Comparison of ENCODE assay signal across 31 mouse cellular contexts in genomic region chr10:76674581-76674980, GRCm38 (mm10). TPM values are rescaled to one million over a fixed set of nuclear protein-coding genes. Genes with fewer than 3 reads are reported as not detected.
DNase-seq lines count a peak whose midpoint lies in the region; ATAC-seq and TF ChIP-seq lines count a peak whose summit lies in the region.
"Had no signal": no experiment of that assay in that cellular context is flagged by ENCODE, and none has a peak within 500 bp of the region (broad histone marks: within the 10 kb centered on the region; RNA-seq: fewer than 3 reads in every experiment).

No protein-coding gene starts in this region.

- WGBS in lung, embryonic 16.5 days: 62% methylated on average over 6 of the region's 6 CpGs
- 59% methylated on average over 6 of the region's 6 CpGs for WGBS in stomach, postnatal 0 days

- DNase-seq in lung, adult 18-20 months: peak; percentile 3 to 38
- DNase-seq in lung, postnatal 4 days: no peak
- DNase-seq in adipocyte (ENCODE audit: low spot score): peak; percentile 56
- DNase-seq in stomach, postnatal 0 days (ENCODE audit: low spot score): peak; percentile 7
- no peak for DNase-seq in layer of hippocampus, postnatal 36 days
- no peak for DNase-seq in spleen, postnatal 36 days (ENCODE audit: low spot score in 2 of 2)
- DNase-seq: adrenal gland, adult 2 months; adrenal gland, postnatal 36 days; cerebellum, adult 18-20 months; cerebellum, postnatal 10 days; gastrocnemius, adult 2 months; gastrocnemius, postnatal 36 days; kidney, adult 9 months; liver, embryonic 13.5 days; midbrain, embryonic 14.5 days; right cerebral cortex, postnatal 25 days; thymus, postnatal 4 days had no signal

- TF ChIP-seq EP300 in stomach, postnatal 0 days (optimal IDR thresholded peaks at IDR 0.05): no peak

- ATAC-seq in lung, embryonic 16.5 days (ENCODE audit: low read depth): no peak
- no peak for ATAC-seq in stomach, postnatal 0 days (ENCODE audit: low FRiP score, low TSS enrichment)
- ATAC-seq: CD4-positive, CD25-positive, alpha-beta regulatory T cell, adult 4 months; forebrain, embryonic 16.5 days had no signal

- H3K27ac ChIP-seq in lung, embryonic 16.5 days (ENCODE audit: low read length): peak overlapping the region; percentile 59
- H3K27ac ChIP-seq in stomach, postnatal 0 days (replicated peaks): no peak overlapping the region
- H3K27ac ChIP-seq: embryonic facial prominence, embryonic 13.5 days; forebrain, embryonic 10.5 days; gastrocnemius, adult 2 months; heart, adult 2 months; hindbrain, embryonic 15.5 days; limb, embryonic 13.5 days; liver, embryonic 13.5 days; macrophage; neural tube, embryonic 15.5 days had no signal

- H3K4me2 ChIP-seq in lung, embryonic 16.5 days (ENCODE audit: low read depth, low read length): no peak overlapping the region
- H3K4me2 ChIP-seq in stomach, postnatal 0 days (replicated peaks; ENCODE audit: low read depth): no peak overlapping the region
- H3K4me2 ChIP-seq: embryonic facial prominence, embryonic 13.5 days; heart, embryonic 12.5 days; hindbrain, embryonic 15.5 days; limb, embryonic 13.5 days; liver, embryonic 13.5 days; neural tube, embryonic 15.5 days had no signal

- TF ChIP-seq CTCF in stomach, postnatal 0 days (IDR thresholded peaks at IDR 0.05; ENCODE audit: low read depth): no peak

- no peaks in the 10 kb centered on the region for H3K36me3 ChIP-seq in lung, embryonic 16.5 days (ENCODE audit: control insufficient read depth, insufficient read depth, low read length)
- no peaks in the 10 kb centered on the region for H3K36me3 ChIP-seq in stomach, postnatal 0 days (ENCODE audit: control insufficient read depth, insufficient read depth, low read length)
- H3K36me3 ChIP-seq: embryonic facial prominence, embryonic 13.5 days; forebrain, embryonic 10.5 days; heart, embryonic 12.5 days; hindbrain, embryonic 15.5 days; limb, embryonic 13.5 days; liver, embryonic 13.5 days; neural tube, embryonic 15.5 days had no signal

- H3K4me1 ChIP-seq in lung, embryonic 16.5 days (replicated peaks; ENCODE audit: control insufficient read depth, insufficient read depth, low read length): peaks cover 11% of the 10 kb centered on the region
- H3K4me1 ChIP-seq in stomach, postnatal 0 days (replicated peaks; ENCODE audit: control insufficient read depth, insufficient read depth): no peaks in the 10 kb centered on the region
- H3K4me1 ChIP-seq: forebrain, embryonic 10.5 days; heart, embryonic 12.5 days; hindbrain, embryonic 15.5 days; liver, embryonic 13.5 days; neural tube, embryonic 15.5 days had no signal

- no peaks in the 10 kb centered on the region for H3K27me3 ChIP-seq in lung, embryonic 16.5 days (ENCODE audit: control insufficient read depth, insufficient read depth, low read depth, low read length)
- H3K27me3 ChIP-seq in stomach, postnatal 0 days (ENCODE audit: control insufficient read depth, insufficient read depth, low read length): no peaks in the 10 kb centered on the region
- H3K27me3 ChIP-seq: embryonic facial prominence, embryonic 13.5 days; heart, embryonic 12.5 days; hindbrain, embryonic 15.5 days; limb, embryonic 13.5 days; liver, embryonic 13.5 days; neural tube, embryonic 15.5 days had no signal

- no peaks in the 10 kb centered on the region for H3K9me3 ChIP-seq in lung, embryonic 16.5 days (ENCODE audit: control insufficient read depth, low read length)
- H3K9me3 ChIP-seq in stomach, postnatal 0 days (ENCODE audit: control insufficient read depth, low read length): no peaks in the 10 kb centered on the region
- H3K9me3 ChIP-seq: embryonic facial prominence, embryonic 13.5 days; forebrain, embryonic 10.5 days; hindbrain, embryonic 15.5 days; limb, embryonic 13.5 days; liver, embryonic 13.5 days; neural tube, embryonic 15.5 days had no signal

- no peak overlapping the region for H3K9ac ChIP-seq in lung, embryonic 16.5 days (ENCODE audit: low read length)
- H3K9ac ChIP-seq in stomach, postnatal 0 days (ENCODE audit: low read length): no peak overlapping the region
- H3K9ac ChIP-seq: embryonic facial prominence, embryonic 13.5 days; heart, embryonic 12.5 days; hindbrain, embryonic 15.5 days; limb, embryonic 13.5 days; liver, embryonic 13.5 days; neural tube, embryonic 15.5 days had no signal

- no peak overlapping the region for H3K4me3 ChIP-seq in lung, embryonic 16.5 days (ENCODE audit: low read length)
- H3K4me3 ChIP-seq in stomach, postnatal 0 days (ENCODE audit: low read depth, low read length): no peak overlapping the region
- H3K4me3 ChIP-seq: embryonic facial prominence, embryonic 13.5 days; forebrain, embryonic 10.5 days; gastrocnemius, adult 2 months; heart, adult 2 months; heart, embryonic 12.5 days; hindbrain, embryonic 15.5 days; limb, embryonic 13.5 days; liver, embryonic 13.5 days; neural tube, embryonic 15.5 days had no signal

RNA-seq across cellular contexts. Expression of gene Col6a2, which starts 51.2 kb away (rescaled TPM):
- polyA plus RNA-seq in lung, embryonic 16.5 days (2015; fragmentation: Nextera tagmentation; extraction: Ambion mirVana): 282 and 283 TPM in 2 replicates
- 145 TPM in 2 replicates for polyA plus RNA-seq in stomach, postnatal 0 days (2015; fragmentation: Nextera tagmentation; extraction: Ambion mirVana)
- 1 to 10 TPM; 3.8 to 6.1 TPM for total RNA-seq in layer of hippocampus, postnatal 36 days (2021)
- total RNA-seq: hematopoietic stem cell, adult 5-6 weeks had no signal
- polyA plus RNA-seq: CD4-positive, CD25-positive, alpha-beta regulatory T cell, adult 4 months had no signal

RNA-seq across cellular contexts. Expression of gene Col6a1, which starts 51.4 kb away (rescaled TPM):
- 329 and 333 TPM in 2 replicates for polyA plus RNA-seq in lung, embryonic 16.5 days (2015; fragmentation: Nextera tagmentation; extraction: Ambion mirVana)
- polyA plus RNA-seq in stomach, postnatal 0 days (2015; fragmentation: Nextera tagmentation; extraction: Ambion mirVana): 169 and 175 TPM in 2 replicates
- 10 to 100 TPM; 20.6 to 21.8 TPM for total RNA-seq in layer of hippocampus, postnatal 36 days (2021)
- total RNA-seq: common myeloid progenitor, adult 5-6 weeks; hematopoietic stem cell, adult 5-6 weeks; megakaryocyte-erythroid progenitor cell, adult 5-6 weeks had no signal
- polyA plus RNA-seq: CD4-positive, CD25-positive, alpha-beta regulatory T cell, adult 4 months had no signal

Comparison
In these comparisons a context has a peak if more than half of its experiments do, and no peak if none do; other contexts are left out.
1. DNase-seq: peak in lung, adult 18-20 months (2 of 2), adipocyte (single experiment) and stomach, postnatal 0 days (single experiment); none in lung, postnatal 4 days (0 of 2), layer of hippocampus, postnatal 36 days (0 of 2) and spleen, postnatal 36 days (0 of 2).